Mouse (Mus musculus) CD4-positive, CD25-positive, alpha-beta regulatory T cell, adult 2 months (primary cell): ENCODE data around the gene Chac1.

Experiments
- DNase-seq: peaks from one replicate; pipeline ENCODE4 v3.0.0-alpha.2; 2012; ENCODE audit warnings: low read depth, low spot score

Gene Chac1

GRCm38 (mm10) chr2:119377286-119377685 is 26.3 kb downstream of the Chac1 start:
- no peak for DNase-seq

GRCm38 (mm10) chr2:119377826-119378225 is 26.8 kb downstream of the Chac1 start:
- no peak for DNase-seq

GRCm38 (mm10) chr2:119379455-119379854 is 28.4 kb downstream of the Chac1 start:
- DNase-seq: no peak

- no peak for DNase-seq
Measured at GRCm38 (mm10) chr2:119388266-119388665, 37.2 kb downstream of the Chac1 start.

- no peak for DNase-seq
Measured at GRCm38 (mm10) chr2:119389992-119390391, 39.0 kb downstream of the Chac1 start.

- no peak for DNase-seq
Measured at GRCm38 (mm10) chr2:119398252-119398651, 47.2 kb downstream of the Chac1 start.

GRCm38 (mm10) chr2:119398665-119399064 is 47.6 kb downstream of the Chac1 start:
- no peak for DNase-seq

- DNase-seq: no peak
Measured at GRCm38 (mm10) chr2:119399313-119399712, 48.3 kb downstream of the Chac1 start.
